ENCODE assay signal across 17 mouse cellular contexts in the genomic region with DNA sequence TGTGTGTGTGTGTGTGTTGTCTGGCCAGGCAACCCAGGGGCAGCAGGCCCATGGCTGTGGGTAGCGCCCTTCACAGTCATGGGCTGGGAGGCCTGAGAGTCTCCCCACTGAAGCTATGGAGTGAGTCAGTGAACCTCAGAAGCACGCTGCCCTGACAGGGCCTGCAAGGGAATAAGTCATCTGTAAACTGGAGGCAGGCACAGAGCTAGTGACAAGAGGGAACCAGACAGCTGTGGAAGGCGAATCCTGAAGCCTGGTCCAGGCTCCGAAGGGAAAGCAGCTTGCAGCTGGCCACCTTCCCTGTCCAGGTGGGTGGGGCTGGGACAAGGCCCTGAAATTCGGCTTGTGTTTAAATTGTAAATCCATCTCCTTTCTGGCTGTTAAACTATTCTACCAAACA. TPM values are rescaled to one million over a fixed set of nuclear protein-coding genes. Genes with fewer than 3 reads are reported as not detected.
A peak's percentile ranks its signal among the peaks of the same experiment; 100 is the strongest.
DNase-seq lines count a peak whose midpoint lies in the region; ATAC-seq lines count a peak whose summit lies in the region.
"Had no signal": no experiment of that assay in that cellular context is flagged by ENCODE, and none has a peak within 500 bp of the region (broad histone marks: within the 10 kb centered on the region; RNA-seq: fewer than 3 reads in every experiment).

No protein-coding gene starts in this region.

- WGBS in kidney, embryonic 15.5 days: 44% methylated on average over 5 of the region's 5 CpGs
- 44% methylated on average over 5 of the region's 5 CpGs for WGBS in stomach, embryonic 16.5 days

- no peak overlapping the region for H3K4me3 ChIP-seq in kidney, embryonic 15.5 days (replicated peaks)
- no peak overlapping the region for H3K4me3 ChIP-seq in stomach, embryonic 16.5 days (replicated peaks; ENCODE audit: low read length)
- H3K4me3 ChIP-seq: embryonic facial prominence, embryonic 13.5 days; forebrain, embryonic 12.5 days; hindbrain, embryonic 12.5 days had no signal

- no peak overlapping the region for H3K4me2 ChIP-seq in kidney, embryonic 15.5 days
- H3K4me2 ChIP-seq in stomach, embryonic 16.5 days (ENCODE audit: low read depth, low read length): no peak overlapping the region
- H3K4me2 ChIP-seq: forebrain, embryonic 12.5 days had no signal

- H3K27ac ChIP-seq in kidney, embryonic 15.5 days: 0 out of 2 replicates have a peak overlapping the region, but pooled peaks have one; percentile 29
- peak overlapping the region; percentile 94 for H3K27ac ChIP-seq in stomach, embryonic 16.5 days (ENCODE audit: low read length)
- H3K27ac ChIP-seq: embryonic facial prominence, embryonic 13.5 days; forebrain, embryonic 12.5 days; hindbrain, embryonic 12.5 days; liver, embryonic 14.5 days had no signal

- H3K9me3 ChIP-seq in kidney, embryonic 15.5 days (replicated peaks): no peaks in the 10 kb centered on the region
- no peaks in the 10 kb centered on the region for H3K9me3 ChIP-seq in stomach, embryonic 16.5 days (replicated peaks; ENCODE audit: control insufficient read depth, low read length)
- H3K9me3 ChIP-seq: embryonic facial prominence, embryonic 13.5 days; forebrain, embryonic 12.5 days; hindbrain, embryonic 12.5 days had no signal

- ATAC-seq in kidney, embryonic 15.5 days (replicated peaks; ENCODE audit: low FRiP score): no peak
- ATAC-seq in stomach, embryonic 16.5 days (ENCODE audit: insufficient read depth, low FRiP score): no peak

- peaks cover 48% of the 10 kb centered on the region for H3K4me1 ChIP-seq in kidney, embryonic 15.5 days
- peaks cover 44% of the 10 kb centered on the region for H3K4me1 ChIP-seq in stomach, embryonic 16.5 days (ENCODE audit: control insufficient read depth, insufficient read depth, low read length)

- no peaks in the 10 kb centered on the region for H3K36me3 ChIP-seq in kidney, embryonic 15.5 days
- H3K36me3 ChIP-seq in stomach, embryonic 16.5 days (ENCODE audit: control insufficient read depth, insufficient read depth, low read length): no peaks in the 10 kb centered on the region
- H3K36me3 ChIP-seq: embryonic facial prominence, embryonic 13.5 days; forebrain, embryonic 12.5 days; hindbrain, embryonic 12.5 days had no signal

- DNase-seq in kidney, postnatal 14 days: no peak
- DNase-seq in urinary bladder, postnatal 14 days (ENCODE audit: low spot score): peak; percentile 65
- DNase-seq in urinary bladder, postnatal 4 days (ENCODE audit: low spot score in 2 of 2): no peak
- DNase-seq in adrenal gland, postnatal 25 days: peak; percentile 35
- DNase-seq in frontal cortex, postnatal 36 days (ENCODE audit: low spot score in 2 of 2): no peak
- DNase-seq in ovary, postnatal 14 days (ENCODE audit: low spot score): no peak
- DNase-seq: kidney, adult 11 months; lung, postnatal 4 days; midbrain, embryonic 14.5 days had no signal

- H3K9ac ChIP-seq in kidney, embryonic 15.5 days: no peak overlapping the region
- peak overlapping the region; percentile 56 for H3K9ac ChIP-seq in stomach, embryonic 16.5 days (ENCODE audit: low read length)
- H3K9ac ChIP-seq: embryonic facial prominence, embryonic 13.5 days; forebrain, embryonic 12.5 days; hindbrain, embryonic 12.5 days; liver, embryonic 14.5 days had no signal

- H3K27me3 ChIP-seq in kidney, embryonic 15.5 days: no peaks in the 10 kb centered on the region
- no peaks in the 10 kb centered on the region for H3K27me3 ChIP-seq in stomach, embryonic 16.5 days (ENCODE audit: control insufficient read depth, insufficient read depth, low read length)
- H3K27me3 ChIP-seq: embryonic facial prominence, embryonic 13.5 days had no signal

RNA-seq across cellular contexts. Expression of a gene that starts 2.2 kb away (rescaled TPM):
- polyA plus RNA-seq in kidney, embryonic 15.5 days (2015; fragmentation: Nextera tagmentation; extraction: Ambion mirVana): 8.1 and 8.7 TPM in 2 replicates
- total RNA-seq in adrenal gland, postnatal 25 days (2021): 20.9 and 25.4 TPM in 2 replicates
- polyA plus RNA-seq in stomach, embryonic 16.5 days (2015; fragmentation: Nextera tagmentation; extraction: Ambion mirVana): 16.3 and 19.8 TPM in 2 replicates

RNA-seq across cellular contexts. Expression of a gene that starts 33.0 kb away (rescaled TPM):
- polyA plus RNA-seq in kidney, embryonic 15.5 days (2015; fragmentation: Nextera tagmentation; extraction: Ambion mirVana): 0.14 and 0.16 TPM in 2 replicates
- 3.0 and 4.0 TPM in 2 replicates for total RNA-seq in adrenal gland, postnatal 25 days (2021)
- 0.17 TPM in 1 of 2 replicates, not detected in the other for polyA plus RNA-seq in stomach, embryonic 16.5 days (2015; fragmentation: Nextera tagmentation; extraction: Ambion mirVana)
- total RNA-seq: CH12.LX had no signal
- polyA plus RNA-seq: heart, embryonic 11.5 days had no signal

RNA-seq across cellular contexts. Expression of a gene that starts 33.3 kb away (rescaled TPM):
- 2.9 and 3.0 TPM in 2 replicates for polyA plus RNA-seq in kidney, embryonic 15.5 days (2015; fragmentation: Nextera tagmentation; extraction: Ambion mirVana)
- total RNA-seq in adrenal gland, postnatal 25 days (2021): 5.8 and 6.3 TPM in 2 replicates
- 2.9 and 4.4 TPM in 2 replicates for polyA plus RNA-seq in stomach, embryonic 16.5 days (2015; fragmentation: Nextera tagmentation; extraction: Ambion mirVana)

Comparison
In these comparisons a context has a peak if more than half of its experiments do, and no peak if none do; other contexts are left out.
1. DNase-seq: peak in urinary bladder, postnatal 14 days (single experiment) and adrenal gland, postnatal 25 days (single experiment); none in kidney, postnatal 14 days (single experiment), urinary bladder, postnatal 4 days (0 of 2), frontal cortex, postnatal 36 days (0 of 2) and ovary, postnatal 14 days (single experiment).